Mouse (Mus musculus): Measurements from ENCODE around the gene 1520401A03Rik. TPM values are rescaled to one million over a fixed set of nuclear protein-coding genes. Genes with fewer than 3 reads are reported as not detected.

1520401A03Rik gene
- polyA plus RNA-seq, 1 experiment, result 0.40 TPM

- no peaks in the 10 kb centered on the region for H3K79me2 ChIP-seq (ENCODE audit: control insufficient read depth, insufficient read depth)
- peak overlapping the region; percentile 73 for H3K4me2 ChIP-seq (ENCODE audit: low read depth)
- no peaks in the 10 kb centered on the region for H3K36me3 ChIP-seq (ENCODE audit: control insufficient read depth, insufficient read depth)
- no peak for TF ChIP-seq E2F4 (IDR thresholded peaks at IDR 0.05; ENCODE audit: insufficient read depth)
- TF ChIP-seq POLR2A (IDR thresholded peaks at IDR 0.05; ENCODE audit: insufficient read length, low read depth), result peak; percentile 43
- no peaks in the 10 kb centered on the region for H3K27me3 ChIP-seq (ENCODE audit: control insufficient read depth, insufficient read depth, insufficient read length)
- H3ac ChIP-seq (ENCODE audit: control insufficient read depth, insufficient read length), result peak overlapping the region; percentile 73
- peak overlapping the region; percentile 21 for H3K4me3 ChIP-seq
Measured at GRCm38 (mm10) chr17:23699131-23700077, 23.2 kb downstream of the 1520401A03Rik start.

DNA sequence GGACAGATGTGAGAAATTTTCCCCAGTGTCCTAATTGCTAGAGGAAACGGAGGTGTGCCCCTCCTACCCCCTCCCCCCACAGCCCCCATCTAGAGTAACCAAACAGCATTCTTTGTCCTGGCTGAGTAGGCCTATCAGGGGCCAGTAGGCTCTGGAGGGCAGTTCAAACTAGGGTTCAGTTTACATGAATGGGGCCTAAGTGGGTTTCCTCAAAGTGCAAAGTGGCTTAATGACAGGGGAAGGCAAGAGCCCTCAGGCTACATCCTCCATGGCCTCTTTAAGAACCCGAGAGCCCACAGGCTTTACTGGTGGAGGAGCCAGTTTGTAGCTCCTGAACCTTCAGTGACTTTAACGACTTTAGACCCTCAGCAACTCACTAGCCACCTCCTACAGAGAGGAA, 26.8 kb downstream of the 1520401A03Rik start:
- TF ChIP-seq POLR2AphosphoS2 (IDR thresholded peaks at IDR 0.05; ENCODE audit: insufficient read length, low read depth) (no peak), USF1 (IDR thresholded peaks at IDR 0.05; ENCODE audit: low read depth) (no peak), REST (IDR thresholded peaks at IDR 0.05; ENCODE audit: insufficient read depth, insufficient read length) (no peak), E2F4 (IDR thresholded peaks at IDR 0.05; ENCODE audit: insufficient read depth) (no peak)
- no peaks in the 10 kb centered on the region for H3K36me3 ChIP-seq (ENCODE audit: control insufficient read depth, insufficient read depth)
- no peak overlapping the region for H3K4me2 ChIP-seq (ENCODE audit: low read depth)
- no peak overlapping the region for H3K4me3 ChIP-seq
- no peaks in the 10 kb centered on the region for H3K27me3 ChIP-seq (ENCODE audit: control insufficient read depth, insufficient read depth, insufficient read length)
- no peaks in the 10 kb centered on the region for H3K79me2 ChIP-seq (ENCODE audit: control insufficient read depth, insufficient read depth)
- H3ac ChIP-seq (ENCODE audit: control insufficient read depth, insufficient read length), result no peak overlapping the region

DNA sequence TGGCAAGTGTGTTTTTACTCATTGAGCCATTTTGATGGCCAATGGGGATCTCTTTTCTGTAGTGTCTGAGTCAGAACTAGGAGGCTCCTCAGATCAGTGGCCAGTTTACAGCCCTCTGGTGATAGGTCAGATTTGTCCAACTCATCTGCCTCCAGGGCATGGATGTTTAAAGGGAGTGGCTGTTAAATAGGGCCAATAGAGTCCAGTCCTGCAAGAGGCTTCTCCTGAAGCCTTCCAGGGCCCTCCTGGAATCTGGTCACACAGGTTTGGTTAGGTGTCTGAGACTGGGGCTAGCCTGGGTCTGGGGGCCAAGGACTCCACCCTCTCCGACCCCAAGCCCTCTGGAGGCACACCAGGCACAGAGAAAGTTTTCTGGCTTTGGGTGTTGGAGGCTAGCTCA, 28.1 kb downstream of the 1520401A03Rik start:
- no peaks in the 10 kb centered on the region for H3K36me3 ChIP-seq (ENCODE audit: control insufficient read depth, insufficient read depth)
- H3ac ChIP-seq (ENCODE audit: control insufficient read depth, insufficient read length), result no peak overlapping the region
- H3K27me3 ChIP-seq (ENCODE audit: control insufficient read depth, insufficient read depth, insufficient read length), result no peaks in the 10 kb centered on the region
- no peaks in the 10 kb centered on the region for H3K79me2 ChIP-seq (ENCODE audit: control insufficient read depth, insufficient read depth)
- no peak overlapping the region for H3K4me3 ChIP-seq
- H3K4me2 ChIP-seq (ENCODE audit: low read depth), result peak overlapping the region; percentile 27
- TF ChIP-seq REST (IDR thresholded peaks at IDR 0.05; ENCODE audit: insufficient read depth, insufficient read length) (no peak), SRF (IDR thresholded peaks at IDR 0.05; ENCODE audit: control insufficient read depth, insufficient read length, low read depth) (no peak), CEBPB (IDR thresholded peaks at IDR 0.05; ENCODE audit: insufficient read depth, poor library complexity, severe bottlenecking) (no peak), MYOD1 (IDR thresholded peaks at IDR 0.05; ENCODE audit: control insufficient read depth in 1 of 3, insufficient read length in 2 of 3, low read depth in 2 of 3) (no peak), TCF12 (IDR thresholded peaks at IDR 0.05; ENCODE audit: insufficient read depth, poor library complexity, severe bottlenecking) (no peak), MYOG (IDR thresholded peaks at IDR 0.05; ENCODE audit: control insufficient read depth in 1 of 3, insufficient read depth in 1 of 3, insufficient read length in 2 of 3, low read depth in 2 of 3) (no peak), MAX (IDR thresholded peaks at IDR 0.05; ENCODE audit: low read depth) (no peak), POLR2A (IDR thresholded peaks at IDR 0.05; ENCODE audit: insufficient read length, low read depth) (no peak), USF1 (IDR thresholded peaks at IDR 0.05; ENCODE audit: low read depth) (no peak), E2F4 (IDR thresholded peaks at IDR 0.05; ENCODE audit: insufficient read depth) (no peak), TCF3 (IDR thresholded peaks at IDR 0.05; ENCODE audit: insufficient read length, low read depth) (no peak), POLR2AphosphoS2 (IDR thresholded peaks at IDR 0.05; ENCODE audit: insufficient read length, low read depth) (no peak)

DNA sequence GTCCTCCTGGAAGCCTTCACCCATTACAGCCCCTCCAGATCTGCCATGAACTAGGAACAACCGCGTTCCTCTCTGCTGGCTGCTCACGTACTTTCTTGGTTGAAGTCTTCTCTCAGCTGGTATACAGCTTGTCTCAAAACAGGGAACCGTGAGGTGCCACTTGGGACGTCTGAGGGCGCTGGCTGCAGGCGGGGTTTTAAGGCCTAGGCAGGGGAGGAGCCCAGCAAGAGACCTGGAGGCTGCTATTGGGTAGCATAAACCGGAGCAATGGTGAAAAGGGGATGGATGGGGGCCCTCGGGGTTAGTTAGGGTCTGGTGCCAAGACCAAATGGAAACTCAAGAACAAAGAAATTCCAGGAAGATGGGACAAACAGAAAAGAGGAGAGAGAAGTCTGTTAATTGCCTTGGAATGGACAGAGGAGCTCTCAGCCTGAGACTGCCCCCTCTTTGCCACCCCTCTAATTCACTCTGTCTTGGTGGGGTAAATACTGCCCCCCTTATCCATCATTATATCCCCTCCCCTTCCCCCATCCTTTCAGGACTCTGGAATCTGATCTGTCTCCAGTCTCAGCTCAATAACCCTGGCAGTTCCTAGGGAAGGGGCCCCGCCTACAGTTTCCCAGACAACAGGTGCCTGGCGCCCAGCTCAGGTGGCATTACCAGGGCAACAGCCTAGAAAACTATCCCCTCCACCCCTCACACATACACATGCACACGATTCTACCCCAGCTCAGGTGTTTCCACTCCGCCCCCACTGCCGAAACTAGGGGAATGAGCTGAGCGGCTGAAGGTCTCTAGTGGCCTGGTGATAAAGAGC, 38.5 kb downstream of the 1520401A03Rik start, which contains the start of gene Cldn9:
TSS of gene Cldn9 (minus strand) at position 171 of the 817 bp plus-strand sequence.
- H3K4me3 ChIP-seq, result no peak within 1 kb of the TSS
- no peaks in the 10 kb centered on the region for H3K79me2 ChIP-seq (ENCODE audit: control insufficient read depth, insufficient read depth)
- no peaks in the 10 kb centered on the region for H3K36me3 ChIP-seq (ENCODE audit: control insufficient read depth, insufficient read depth)
- no peak within 1 kb of the TSS for H3K4me2 ChIP-seq (ENCODE audit: low read depth)
- H3ac ChIP-seq (ENCODE audit: control insufficient read depth, insufficient read length), result no peak within 1 kb of the TSS
- H3K27me3 ChIP-seq (ENCODE audit: control insufficient read depth, insufficient read depth, insufficient read length), result no peaks in the 10 kb centered on the region
- TF ChIP-seq MYOD1 (IDR thresholded peaks at IDR 0.05; ENCODE audit: control insufficient read depth in 1 of 3, insufficient read length in 2 of 3, low read depth in 2 of 3), result peak in 1 of 3 experiments; percentile 24
- no peak for TF ChIP-seq TCF12 (IDR thresholded peaks at IDR 0.05; ENCODE audit: insufficient read depth, poor library complexity, severe bottlenecking)

DNA sequence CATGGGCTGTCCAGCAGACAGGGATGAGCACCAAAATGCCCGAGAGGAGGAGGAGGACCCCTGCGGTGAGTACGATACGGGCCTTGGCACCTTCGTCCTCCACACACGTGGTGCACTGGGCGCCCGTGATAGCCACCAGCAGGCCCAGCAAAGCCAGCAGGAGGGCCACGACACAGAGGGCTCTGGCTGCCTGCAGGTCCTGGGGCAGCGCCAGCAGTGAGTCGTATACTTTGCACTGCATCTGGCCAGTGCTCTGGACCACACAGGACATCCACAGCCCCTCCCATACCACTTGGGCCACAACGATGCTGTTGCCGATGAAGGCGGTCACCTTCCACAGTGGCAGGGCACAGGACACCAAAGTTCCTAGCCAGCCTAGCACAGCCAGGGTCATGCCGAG, 39.4 kb downstream of the 1520401A03Rik start:
- TF ChIP-seq CEBPB (IDR thresholded peaks at IDR 0.05; ENCODE audit: insufficient read depth, poor library complexity, severe bottlenecking) (no peak), SRF (IDR thresholded peaks at IDR 0.05; ENCODE audit: control insufficient read depth, insufficient read length, low read depth) (no peak), TCF3 (IDR thresholded peaks at IDR 0.05; ENCODE audit: insufficient read length, low read depth) (no peak), MYOD1 (IDR thresholded peaks at IDR 0.05; ENCODE audit: control insufficient read depth in 1 of 3, insufficient read length in 2 of 3, low read depth in 2 of 3) (no peak), USF1 (IDR thresholded peaks at IDR 0.05; ENCODE audit: low read depth) (no peak), E2F4 (IDR thresholded peaks at IDR 0.05; ENCODE audit: insufficient read depth) (no peak), POLR2A (IDR thresholded peaks at IDR 0.05; ENCODE audit: insufficient read length, low read depth) (no peak), MYOG (IDR thresholded peaks at IDR 0.05; ENCODE audit: control insufficient read depth in 1 of 3, insufficient read depth in 1 of 3, insufficient read length in 2 of 3, low read depth in 2 of 3) (no peak), MAX (IDR thresholded peaks at IDR 0.05; ENCODE audit: low read depth) (no peak), POLR2AphosphoS2 (IDR thresholded peaks at IDR 0.05; ENCODE audit: insufficient read length, low read depth) (no peak), REST (IDR thresholded peaks at IDR 0.05; ENCODE audit: insufficient read depth, insufficient read length) (no peak), TCF12 (IDR thresholded peaks at IDR 0.05; ENCODE audit: insufficient read depth, poor library complexity, severe bottlenecking) (no peak)
- no peak overlapping the region for H3ac ChIP-seq (ENCODE audit: control insufficient read depth, insufficient read length)
- H3K27me3 ChIP-seq (ENCODE audit: control insufficient read depth, insufficient read depth, insufficient read length), result no peaks in the 10 kb centered on the region
- no peaks in the 10 kb centered on the region for H3K36me3 ChIP-seq (ENCODE audit: control insufficient read depth, insufficient read depth)
- no peak overlapping the region for H3K4me2 ChIP-seq (ENCODE audit: low read depth)
- no peak overlapping the region for H3K4me3 ChIP-seq
- no peaks in the 10 kb centered on the region for H3K79me2 ChIP-seq (ENCODE audit: control insufficient read depth, insufficient read depth)
